Mouse (Mus musculus) kidney, adult 2 months (tissue): ENCODE data around the gene Osm.

ENCODE experiments used
- CTCF ChIP-seq: fragments of 200-500 bp; conservative IDR thresholded peaks from 2 replicates; pipeline ENCODE4 v1.5.1; 2011; ENCODE audit warnings: low read depth, mild to moderate bottlenecking, control low read depth, low read length, moderate library complexity, mixed read lengths; ENCODE audit not compliant: insufficient read depth, insufficient read length
- POLR2A ChIP-seq: fragments of 200-500 bp; IDR thresholded peaks from one replicate; pipeline ENCODE4 v1.6.1; 2011; ENCODE audit warnings: low read depth, low read length, control low read depth

DNA sequence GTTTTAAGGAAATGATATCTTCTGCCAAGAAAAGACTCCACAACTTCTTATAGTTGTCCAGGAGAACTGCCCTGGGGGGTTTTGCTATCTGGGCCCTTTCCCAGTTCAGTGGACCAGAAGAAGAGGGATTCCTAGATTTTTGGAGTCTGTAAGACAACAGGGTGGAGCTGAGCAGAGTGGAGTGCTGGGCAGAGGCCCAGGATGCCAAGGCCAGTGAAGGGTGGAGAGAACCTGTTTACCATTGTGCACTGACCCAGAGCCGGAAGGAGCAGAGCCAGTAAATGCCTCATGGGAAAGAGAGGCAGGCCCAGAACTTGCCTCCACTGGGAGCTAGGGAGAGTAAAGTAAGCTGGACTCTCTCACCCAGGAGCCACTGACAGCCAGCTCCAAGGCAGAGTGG, 38.5 kb upstream of the Osm start:
- TF ChIP-seq CTCF (no peak), POLR2A (no peak)
